Mouse (Mus musculus) intestine, embryonic 15.5 days (tissue): ENCODE measurements around the gene Atp5g1. TPM values are rescaled to one million over a fixed set of nuclear protein-coding genes. Genes with fewer than 3 reads are reported as not detected.

Experiments used
- ATAC-seq: fragments of 200-750 bp; cut with Nextera tagmentation; 2 replicates; pipeline ENCODE4 v1.8.0; 2017; ENCODE audit warnings: moderate TSS enrichment, moderate library complexity
- H3K27ac ChIP-seq: fragments of 300-500 bp; sonication (generic); 2 replicates; pipeline ENCODE4 v1.5.1; 2015; ENCODE audit warnings: mild to moderate bottlenecking, inconsistent platforms
- H3K27me3 ChIP-seq: fragments of 300-500 bp; sonication (generic); replicated peaks from 2 replicates; pipeline ENCODE4 v1.6.1; 2015; ENCODE audit warnings: inconsistent platforms
- H3K36me3 ChIP-seq: fragments of 300-500 bp; sonication (generic); 2 replicates; pipeline ENCODE4 v1.6.1; 2015; ENCODE audit warnings: inconsistent platforms
- H3K4me1 ChIP-seq: fragments of 300-500 bp; sonication (generic); replicated peaks from 2 replicates; pipeline ENCODE4 v1.6.1; 2015; ENCODE audit warnings: inconsistent platforms
- H3K4me2 ChIP-seq: fragments of 300-500 bp; sonication (generic); replicated peaks from 2 replicates; pipeline ENCODE4 v1.6.1; 2015; ENCODE audit warnings: mild to moderate bottlenecking, inconsistent platforms
- H3K4me3 ChIP-seq: fragments of 300-500 bp; sonication (generic); replicated peaks from 2 replicates; pipeline ENCODE4 v1.5.1; 2015; ENCODE audit warnings: inconsistent platforms
- H3K9ac ChIP-seq: fragments of 300-500 bp; sonication (generic); 2 replicates; pipeline ENCODE4 v1.6.1; 2015; ENCODE audit warnings: inconsistent platforms
- H3K9me3 ChIP-seq: fragments of 300-500 bp; sonication (generic); 2 replicates; pipeline ENCODE4 v1.6.1; 2016; ENCODE audit warnings: inconsistent platforms
- WGBS: fragments of 180-500 bp; shearing (Covaris S2); methylation state at CpG from one replicate; pipeline ENCODE4 v1.1.7; 2015; 5-methylcytosine and 5-hydroxymethylcytosine counted together
- polyA plus RNA-seq: library from polyadenylated mRNA; unstranded; fragments of >200 nt; fragmentation: Nextera tagmentation; extraction: Ambion mirVana; gene quantifications from 2 replicates; pipeline ENCODE4 v1.2.1, GENCODE M21; 2015

Gene Atp5g1
- polyA plus RNA-seq, 1 experiment from 2014 or later = 930 TPM

DNA sequence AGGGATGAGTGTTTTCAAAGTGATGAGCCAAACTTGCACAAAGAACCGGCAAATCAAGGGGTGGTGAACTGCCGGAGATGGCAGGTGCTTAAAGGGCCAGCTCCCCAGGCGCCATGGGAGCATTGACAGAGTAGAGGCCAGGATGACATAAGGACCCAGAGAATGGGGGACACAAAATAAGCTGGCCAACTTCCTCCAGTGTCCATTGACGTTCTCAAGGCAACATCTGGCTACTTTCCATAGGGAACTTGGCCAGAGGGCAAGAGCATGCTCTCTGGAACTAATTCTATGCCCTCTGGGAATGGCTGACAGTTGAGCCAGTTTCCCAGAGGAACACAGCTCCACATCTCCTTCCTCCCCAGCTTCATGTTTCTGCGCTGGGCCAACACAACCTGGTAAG lies 7.2 kb downstream of the Atp5g1 start:
- Histone ChIP-seq H3K4me3 (no peak overlapping the region), H3K27ac (0 out of 2 replicates have a peak overlapping the region, but pooled peaks have one; percentile 9), H3K36me3 (no peaks in the 10 kb centered on the region), H3K9me3 (no peaks in the 10 kb centered on the region), H3K9ac (no peak overlapping the region), H3K27me3 (no peaks in the 10 kb centered on the region), H3K4me1 (peaks cover 11% of the 10 kb centered on the region; the same call in 1 of the 2 replicates), H3K4me2 (no peak overlapping the region)
- 73% methylated on average over 5 of the region's 5 CpGs for WGBS
- no peak for ATAC-seq

DNA sequence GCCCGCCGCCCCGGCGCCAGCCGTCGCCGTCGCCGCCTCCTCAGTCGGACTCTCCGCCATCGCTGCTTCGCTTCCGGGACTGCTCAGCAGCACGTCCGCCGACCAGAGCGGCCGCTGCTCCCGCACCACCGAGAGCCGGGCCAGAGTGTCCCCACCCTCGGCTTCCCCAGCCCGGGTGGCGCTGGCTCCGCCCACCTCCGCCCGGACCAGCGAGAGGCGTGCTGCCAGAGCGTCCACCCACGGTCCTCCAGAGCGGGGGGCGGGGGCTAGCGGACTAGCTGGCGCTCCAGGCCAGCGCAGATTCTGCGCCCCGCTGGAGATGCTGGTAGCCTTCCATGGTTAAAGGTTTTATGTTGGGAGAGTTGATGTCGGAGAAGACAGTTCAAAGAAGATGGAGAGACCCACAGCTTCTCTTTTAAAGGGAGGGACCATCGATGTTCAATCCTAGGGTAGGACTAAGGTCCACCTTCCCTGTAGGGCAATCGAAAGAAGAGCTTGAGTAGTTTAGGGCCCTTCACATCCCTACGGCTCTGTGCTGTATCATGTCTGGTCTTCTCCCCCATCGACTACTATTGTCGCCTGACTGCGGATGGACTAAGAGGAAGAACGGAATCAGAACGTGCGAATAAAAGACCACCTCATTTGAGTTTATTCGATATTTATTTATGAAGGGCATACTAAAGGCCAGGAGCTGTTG lies 10.1 kb downstream of the Atp5g1 start, which contains the start of gene Ube2z:
TSS of gene Ube2z (minus strand) at position 174 of the 697 bp plus-strand sequence.
- ATAC-seq = peak; percentile 98
- H3K4me1 ChIP-seq = peaks cover 16% of the 10 kb centered on the region; the same call in 1 of the 2 replicates
- peak within 1 kb of the TSS; percentile 73 for H3K4me2 ChIP-seq
- H3K9ac ChIP-seq = peak within 1 kb of the TSS; percentile 88
- no peaks in the 10 kb centered on the region for H3K27me3 ChIP-seq
- peak within 1 kb of the TSS; percentile 88 for H3K27ac ChIP-seq
- WGBS = 3% methylated on average over 50 of the region's 50 CpGs
- H3K36me3 ChIP-seq = peaks cover 8% of the 10 kb centered on the region; the same call in 1 of the 2 replicates
- peak within 1 kb of the TSS; percentile 90 for H3K4me3 ChIP-seq
- no peaks in the 10 kb centered on the region for H3K9me3 ChIP-seq

GRCm38 (mm10) chr11:96064521-96065214 lies 10.8 kb downstream of the Atp5g1 start:
- no peaks in the 10 kb centered on the region for H3K9me3 ChIP-seq
- H3K27ac ChIP-seq = peak overlapping the region; percentile 88
- peaks cover 16% of the 10 kb centered on the region; the same call in 1 of the 2 replicates for H3K4me1 ChIP-seq
- H3K9ac ChIP-seq = peak overlapping the region; percentile 88
- ATAC-seq = peak; percentile 76
- peak overlapping the region; percentile 73 for H3K4me2 ChIP-seq
- WGBS = under 1% methylated on average over 36 of the region's 64 CpGs
- peak overlapping the region; percentile 90 for H3K4me3 ChIP-seq
- no peaks in the 10 kb centered on the region for H3K27me3 ChIP-seq
- H3K36me3 ChIP-seq = peaks cover 8% of the 10 kb centered on the region; the same call in 1 of the 2 replicates

GRCm38 (mm10) chr11:96058309-96058708 lies 17.2 kb downstream of the Atp5g1 start:
- no peak overlapping the region for H3K9ac ChIP-seq
- H3K27me3 ChIP-seq = no peaks in the 10 kb centered on the region
- no peak overlapping the region for H3K4me3 ChIP-seq
- 86% methylated on average over 4 of the region's 4 CpGs for WGBS
- no peak overlapping the region for H3K27ac ChIP-seq
- H3K36me3 ChIP-seq = peaks cover 24% of the 10 kb centered on the region
- ATAC-seq = no peak
- H3K4me2 ChIP-seq = no peak overlapping the region
- no peaks in the 10 kb centered on the region for H3K9me3 ChIP-seq
- peaks cover 6% of the 10 kb centered on the region; the same call in 1 of the 2 replicates for H3K4me1 ChIP-seq

- Histone ChIP-seq H3K27me3 (no peaks in the 10 kb centered on the region), H3K36me3 (peaks cover 58% of the 10 kb centered on the region), H3K9me3 (no peaks in the 10 kb centered on the region), H3K4me3 (no peak overlapping the region), H3K27ac (no peak overlapping the region), H3K9ac (no peak overlapping the region), H3K4me2 (no peak overlapping the region), H3K4me1 (no peaks in the 10 kb centered on the region)
- 94% methylated on average over 3 of the region's 3 CpGs for WGBS
- ATAC-seq = no peak
Observed at GRCm38 (mm10) chr11:96050854-96051253, 24.6 kb downstream of the Atp5g1 start.

DNA sequence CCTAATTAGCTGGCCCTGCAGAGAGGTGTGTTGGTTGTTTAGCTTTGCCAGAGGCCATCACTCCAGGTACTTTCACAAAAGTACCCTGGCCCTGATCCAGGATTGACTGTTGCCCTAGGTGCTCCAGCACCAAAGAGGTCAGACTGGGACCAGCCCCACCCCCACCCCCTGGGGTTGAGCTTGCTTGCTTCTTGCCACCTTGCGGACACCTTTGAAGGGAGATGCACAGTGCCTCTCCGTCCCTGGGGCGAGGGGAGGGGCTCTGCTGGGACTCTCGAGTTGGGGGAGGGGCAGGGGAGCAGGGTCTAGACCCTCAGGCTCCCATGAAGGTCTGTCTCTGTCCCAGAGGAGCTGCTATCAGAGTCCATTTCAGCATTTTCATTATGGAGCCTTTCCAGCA lies 25.5 kb downstream of the Atp5g1 start:
- Histone ChIP-seq H3K4me2 (no peak overlapping the region), H3K27ac (no peak overlapping the region), H3K4me1 (no peaks in the 10 kb centered on the region), H3K27me3 (no peaks in the 10 kb centered on the region), H3K9me3 (no peaks in the 10 kb centered on the region), H3K9ac (no peak overlapping the region), H3K36me3 (peaks cover 59% of the 10 kb centered on the region), H3K4me3 (no peak overlapping the region)
- 84% methylated on average over 4 of the region's 4 CpGs for WGBS
- ATAC-seq = no peak

- H3K9ac ChIP-seq = no peak overlapping the region
- H3K4me3 ChIP-seq = no peak overlapping the region
- 78% methylated on average over 4 of the region's 4 CpGs for WGBS
- peaks cover 47% of the 10 kb centered on the region for H3K36me3 ChIP-seq
- no peak for ATAC-seq
- H3K27ac ChIP-seq = no peak overlapping the region
- no peak overlapping the region for H3K4me2 ChIP-seq
- no peaks in the 10 kb centered on the region for H3K9me3 ChIP-seq
- no peaks in the 10 kb centered on the region for H3K4me1 ChIP-seq
- no peaks in the 10 kb centered on the region for H3K27me3 ChIP-seq
Observed at GRCm38 (mm10) chr11:96047469-96048373, 27.7 kb downstream of the Atp5g1 start.

- 0 out of 2 replicates have a peak overlapping the region, but pooled peaks have one; percentile 7 for H3K27ac ChIP-seq
- H3K4me1 ChIP-seq = no peaks in the 10 kb centered on the region
- H3K36me3 ChIP-seq = peaks cover 42% of the 10 kb centered on the region
- no peak overlapping the region for H3K4me2 ChIP-seq
- no peaks in the 10 kb centered on the region for H3K27me3 ChIP-seq
- no peaks in the 10 kb centered on the region for H3K9me3 ChIP-seq
- WGBS = 80% methylated on average over 2 of the region's 2 CpGs
- ATAC-seq = no peak
- H3K4me3 ChIP-seq = no peak overlapping the region
- H3K9ac ChIP-seq = no peak overlapping the region
Observed at GRCm38 (mm10) chr11:96046793-96047192, 28.7 kb downstream of the Atp5g1 start.

- no peak overlapping the region for H3K27ac ChIP-seq
- H3K4me3 ChIP-seq = no peak overlapping the region
- H3K36me3 ChIP-seq = peaks cover 36% of the 10 kb centered on the region
- H3K4me1 ChIP-seq = no peaks in the 10 kb centered on the region
- 86% methylated on average over 8 of the region's 8 CpGs for WGBS
- H3K4me2 ChIP-seq = no peak overlapping the region
- H3K9ac ChIP-seq = no peak overlapping the region
- ATAC-seq = no peak
- no peaks in the 10 kb centered on the region for H3K9me3 ChIP-seq
- no peaks in the 10 kb centered on the region for H3K27me3 ChIP-seq
Observed at GRCm38 (mm10) chr11:96046028-96046427, 29.4 kb downstream of the Atp5g1 start.

- H3K4me3 ChIP-seq = no peak overlapping the region
- H3K27ac ChIP-seq = no peak overlapping the region
- H3K9ac ChIP-seq = no peak overlapping the region
- no peaks in the 10 kb centered on the region for H3K27me3 ChIP-seq
- ATAC-seq = no peak
- 86% methylated on average over 11 of the region's 11 CpGs for WGBS
- peaks cover 27% of the 10 kb centered on the region for H3K36me3 ChIP-seq
- no peak overlapping the region for H3K4me2 ChIP-seq
- H3K9me3 ChIP-seq = no peaks in the 10 kb centered on the region
- H3K4me1 ChIP-seq = no peaks in the 10 kb centered on the region
Observed at GRCm38 (mm10) chr11:96044803-96045567, 30.5 kb downstream of the Atp5g1 start.

- peaks cover 9% of the 10 kb centered on the region; the same call in 1 of the 2 replicates for H3K36me3 ChIP-seq
- no peak overlapping the region for H3K27ac ChIP-seq
Observed at GRCm38 (mm10) chr11:96038560-96038959, 36.9 kb downstream of the Atp5g1 start.

More at GRCm38 (mm10) chr11:96038560-96038959, 36.9 kb downstream of the Atp5g1 start:
- Histone ChIP-seq H3K4me1 (peaks cover 6% of the 10 kb centered on the region), H3K9ac (no peak overlapping the region), H3K27me3 (no peaks in the 10 kb centered on the region), H3K4me3 (no peak overlapping the region), H3K4me2 (no peak overlapping the region), H3K9me3 (no peaks in the 10 kb centered on the region)
- WGBS = 75% methylated on average over 1 of the region's 1 CpGs
- no peak for ATAC-seq
